Mouse (Mus musculus): Measurements from ENCODE around the gene Hand2.

Gene Hand2

DNA sequence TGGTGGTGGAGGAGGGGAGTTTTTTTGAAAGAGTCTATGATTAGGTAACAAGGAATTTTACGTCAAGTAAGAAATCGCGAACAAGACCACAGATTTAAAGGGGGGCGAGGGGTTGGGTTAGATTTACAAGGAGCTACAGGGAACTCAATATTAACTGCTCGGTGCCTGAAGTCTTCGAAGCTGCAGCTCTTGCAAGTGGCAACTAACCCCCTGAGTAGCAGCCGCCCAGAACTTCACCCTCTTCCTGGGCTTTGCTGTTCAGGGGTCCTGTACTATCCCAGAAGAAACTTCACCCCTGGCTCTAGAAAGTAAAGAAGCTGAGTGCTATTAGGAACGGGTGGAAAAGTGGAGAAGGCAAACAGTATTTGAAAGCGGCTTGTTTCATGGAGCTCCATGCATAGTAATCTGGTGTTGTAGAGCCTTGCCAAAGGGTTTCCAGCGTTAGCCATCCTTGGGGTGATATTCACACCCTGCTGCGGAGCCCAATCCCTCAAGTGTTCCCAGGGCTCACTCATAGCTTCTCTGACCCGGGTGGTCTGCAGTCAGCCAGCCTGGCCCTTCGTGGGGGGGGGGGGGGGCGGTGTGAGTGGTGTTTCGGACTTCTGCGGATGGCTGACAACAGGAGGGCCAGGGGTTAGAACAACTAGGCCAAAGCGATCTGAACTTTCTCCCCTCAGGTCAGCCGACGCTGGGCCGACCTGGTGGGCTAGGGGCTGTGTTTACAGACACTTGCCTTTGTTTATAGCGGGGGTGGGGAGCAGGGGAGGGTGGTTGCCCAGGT is 4.5 kb downstream of the Hand2 start:
- no peak for DNase-seq

DNA sequence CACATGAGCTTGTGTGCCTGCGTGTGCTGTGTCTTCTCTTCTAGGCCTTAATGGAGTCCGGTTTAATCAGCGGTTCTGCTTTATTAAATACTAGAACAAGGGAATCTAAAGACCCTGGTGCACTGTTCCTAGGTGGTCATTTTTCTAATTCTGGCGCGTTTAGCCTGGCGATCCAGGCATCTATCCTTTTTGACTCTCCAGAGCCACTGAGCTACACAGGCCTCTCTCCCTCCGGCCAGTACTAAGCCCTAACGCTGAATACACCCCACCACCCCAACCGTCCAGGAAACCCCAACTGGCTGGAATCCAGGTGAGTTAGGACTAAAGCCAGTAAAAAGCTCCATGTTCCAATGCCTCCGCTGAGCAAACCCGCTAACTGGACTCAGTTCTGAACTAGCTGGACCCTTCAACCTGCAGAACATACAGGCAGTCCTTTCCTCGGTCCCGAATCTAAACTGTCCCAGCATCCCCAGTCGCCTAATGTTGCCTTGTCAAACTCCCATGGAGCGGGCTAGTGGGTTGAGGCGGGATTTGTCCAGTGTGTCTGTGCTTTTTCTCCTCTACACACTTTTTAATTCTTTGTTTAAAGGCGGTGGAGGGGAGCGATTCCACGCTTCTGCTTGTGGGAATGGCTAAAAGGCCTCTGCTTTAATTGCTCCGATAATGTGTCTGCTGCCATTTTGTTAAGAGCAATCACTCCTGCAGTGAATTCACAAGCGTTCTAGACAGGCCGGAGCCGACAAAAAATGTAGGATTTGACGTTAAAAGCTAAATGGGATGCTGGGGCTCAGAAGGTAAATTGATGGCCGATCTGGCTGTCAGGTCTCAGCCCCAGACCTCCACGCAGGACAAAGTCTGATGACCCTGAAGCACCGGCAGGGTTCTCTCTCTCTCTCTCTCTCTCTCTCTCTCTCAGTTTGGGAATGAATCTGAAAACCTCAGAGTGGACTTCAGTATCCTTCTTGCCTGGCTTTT is 5.6 kb downstream of the Hand2 start:
- DNase-seq: no peak

- no peak for DNase-seq
Observed at GRCm38 (mm10) chr8:57327281-57328160, 6.7 kb downstream of the Hand2 start.

GRCm38 (mm10) chr8:57328161-57328920 is 7.6 kb downstream of the Hand2 start:
- peak in 1 of 2 experiments; percentile 21 for DNase-seq

- no peak for DNase-seq
Observed at GRCm38 (mm10) chr8:57328931-57329341, 8.2 kb downstream of the Hand2 start.

- DNase-seq: no peak
Observed at GRCm38 (mm10) chr8:57330106-57330505, 9.3 kb downstream of the Hand2 start.

DNA sequence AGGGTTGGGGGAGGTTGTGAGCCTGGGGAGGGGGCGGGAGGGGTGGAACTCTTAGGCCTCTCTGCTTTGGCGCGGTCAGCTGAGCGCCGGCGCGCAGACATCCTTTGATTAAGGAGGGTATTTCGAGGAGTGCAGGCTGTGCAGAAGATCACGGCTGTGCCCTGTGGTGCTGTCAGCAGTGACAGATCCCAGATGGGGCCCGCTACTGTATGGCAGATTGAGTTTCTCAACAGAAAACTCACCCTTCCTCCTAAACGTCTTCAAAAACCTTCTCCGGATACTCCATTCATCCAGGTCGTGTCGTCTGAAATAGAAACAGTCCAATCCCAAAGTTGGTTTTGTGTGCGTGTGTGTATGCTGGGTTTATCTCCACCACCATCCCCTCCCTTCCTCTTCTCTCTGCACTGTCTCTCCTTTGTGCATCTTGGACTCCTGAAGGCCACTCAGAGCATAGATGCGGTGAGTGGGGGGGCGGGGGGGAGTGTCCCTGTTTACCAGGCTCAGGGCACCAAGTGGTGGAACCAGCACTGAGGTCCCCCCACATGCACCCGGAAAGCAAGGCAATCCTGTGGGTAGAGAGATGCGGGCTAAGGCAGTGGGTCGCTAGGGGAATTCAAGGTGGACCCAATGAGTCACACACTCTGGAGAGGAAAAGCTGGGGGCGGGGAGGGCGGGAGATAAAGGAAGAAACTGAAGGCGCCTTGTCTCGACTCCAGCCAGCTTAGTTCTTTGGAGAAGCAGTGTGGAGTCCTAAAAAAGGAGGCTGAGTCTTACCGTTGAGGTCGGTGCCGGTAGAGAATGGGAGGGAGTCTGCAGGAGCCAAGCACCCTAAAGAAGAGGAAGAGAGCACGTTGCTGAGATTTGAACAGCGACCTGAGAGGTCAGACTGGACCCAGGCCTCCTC is 11.2 kb downstream of the Hand2 start:
- no peak for DNase-seq

DNA sequence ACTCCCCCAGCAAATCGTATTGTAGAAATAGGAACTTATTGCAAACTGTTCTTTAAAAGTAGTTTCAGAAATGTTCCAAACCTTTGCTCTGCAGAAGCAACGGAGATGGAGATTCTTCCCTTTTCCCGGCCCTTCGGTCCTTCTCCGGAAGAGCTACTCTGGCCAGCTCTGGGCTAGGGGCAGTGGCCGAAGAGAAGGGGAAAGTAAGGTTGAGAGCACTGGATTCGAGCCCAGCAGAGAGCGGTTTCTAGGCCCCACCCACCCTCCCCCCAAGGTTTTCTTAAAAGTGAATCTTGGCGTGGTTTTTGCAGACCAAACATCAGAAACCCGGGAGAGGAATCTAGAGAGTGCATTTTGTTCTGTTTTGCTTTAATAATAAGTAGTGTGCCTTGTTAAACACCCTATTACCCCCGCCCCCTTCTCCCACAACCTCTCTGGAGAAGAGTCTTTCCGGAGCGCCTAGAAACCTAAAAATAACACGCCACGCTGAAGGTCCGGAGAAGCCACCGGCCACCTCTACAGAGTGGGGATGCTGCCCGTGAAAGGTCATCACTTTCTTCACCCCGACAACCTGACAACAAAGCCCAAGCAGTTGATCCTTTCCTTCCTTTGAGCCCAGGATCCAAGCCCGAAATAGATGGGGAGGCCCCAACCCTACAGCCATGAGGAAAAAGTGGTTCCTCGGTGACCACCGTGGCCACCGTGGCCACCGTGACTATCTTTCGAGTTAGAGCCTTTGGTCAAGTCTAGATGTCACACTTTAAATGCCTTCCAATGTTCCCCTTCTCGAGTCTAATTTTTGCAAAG is 12.1 kb downstream of the Hand2 start:
- no peak for DNase-seq

DNA sequence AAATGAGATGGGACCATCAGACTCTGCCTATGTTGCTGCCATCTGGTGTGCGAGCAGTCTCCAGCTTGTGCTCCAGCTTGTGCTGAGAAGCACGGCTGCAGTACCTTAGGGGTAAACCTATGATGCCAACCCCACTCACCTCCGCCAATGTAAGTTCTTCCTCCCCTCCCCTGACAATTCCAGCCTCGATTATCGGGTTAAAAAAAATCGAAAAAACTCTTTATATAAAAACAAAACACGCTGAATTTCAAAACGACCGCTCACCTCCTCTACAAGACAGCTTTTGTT is 12.6 kb downstream of the Hand2 start:
- no peak for DNase-seq

DNA sequence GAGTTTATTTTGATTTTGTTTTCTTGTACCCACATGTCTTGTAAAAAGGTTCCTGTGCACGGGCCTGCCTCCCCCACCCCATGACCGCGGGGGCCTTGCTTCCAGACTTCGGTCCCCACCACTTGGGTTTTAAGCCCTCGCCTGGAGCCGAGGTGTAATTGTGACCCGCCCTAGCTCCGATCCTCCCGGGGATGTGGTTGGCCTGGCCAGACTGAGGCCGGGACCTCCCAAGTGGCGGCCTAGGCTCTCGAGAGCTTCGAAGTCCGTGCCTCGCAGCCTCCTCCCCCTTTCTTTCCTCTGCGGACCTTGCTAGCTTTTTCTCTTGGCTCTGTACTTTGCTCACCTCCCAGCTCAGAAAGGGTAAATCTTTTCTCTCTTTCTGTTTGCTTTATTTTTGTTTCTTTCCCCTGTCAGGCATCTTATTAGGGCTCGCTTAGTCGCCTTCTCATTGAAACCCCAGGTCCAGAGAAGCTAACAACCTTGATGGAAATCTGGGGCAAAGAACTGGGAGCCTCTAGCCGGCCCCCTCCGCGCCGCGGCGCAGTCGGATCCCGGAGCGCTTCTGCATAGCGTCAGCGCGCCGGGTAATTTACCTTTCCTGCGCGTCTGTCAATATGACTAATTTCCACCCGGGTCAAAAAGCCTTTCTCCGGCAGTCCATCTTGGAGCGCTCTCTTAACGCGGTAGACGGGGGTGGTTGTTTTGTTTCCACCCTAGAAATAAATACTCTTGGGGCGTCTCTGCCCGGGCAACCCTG is 13.2 kb downstream of the Hand2 start:
- no peak for DNase-seq

GRCm38 (mm10) chr8:57334714-57335113 is 13.9 kb downstream of the Hand2 start:
- DNase-seq: no peak

DNA sequence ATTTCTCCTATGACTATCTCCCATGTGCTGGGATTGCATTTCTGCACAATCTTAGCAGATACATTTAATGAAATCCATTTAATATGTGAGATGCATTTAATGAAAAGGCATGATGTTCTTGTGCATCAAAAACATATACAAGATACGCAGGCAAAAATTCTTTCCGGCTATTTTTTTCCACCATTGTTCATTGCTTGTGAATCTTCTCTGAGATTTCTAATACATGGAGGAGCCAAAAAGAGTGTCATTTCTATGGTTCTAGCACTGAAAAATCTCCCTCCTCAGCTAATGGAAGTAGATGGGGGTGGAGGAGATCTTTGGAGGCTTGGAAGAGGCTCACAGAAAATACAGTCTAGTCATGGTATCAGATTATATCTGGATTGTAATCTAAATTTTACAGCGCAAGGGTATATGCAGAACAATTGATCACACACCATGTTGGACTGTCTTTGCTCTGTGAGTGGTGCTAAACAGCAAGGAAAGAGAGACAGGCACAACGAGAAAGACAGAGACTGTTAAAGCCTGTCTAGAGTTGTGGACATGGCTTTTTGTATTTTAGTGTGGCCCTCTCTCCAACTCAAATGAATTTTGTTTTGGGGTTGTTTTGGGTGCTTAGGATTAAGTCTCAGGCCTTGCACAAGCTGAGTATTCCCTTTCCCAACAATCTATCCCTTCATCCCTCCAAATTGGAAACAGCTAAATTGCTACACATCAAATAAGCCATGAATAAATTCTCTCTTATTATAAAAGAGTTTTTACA is 16.7 kb downstream of the Hand2 start:
- no peak for DNase-seq

DNA sequence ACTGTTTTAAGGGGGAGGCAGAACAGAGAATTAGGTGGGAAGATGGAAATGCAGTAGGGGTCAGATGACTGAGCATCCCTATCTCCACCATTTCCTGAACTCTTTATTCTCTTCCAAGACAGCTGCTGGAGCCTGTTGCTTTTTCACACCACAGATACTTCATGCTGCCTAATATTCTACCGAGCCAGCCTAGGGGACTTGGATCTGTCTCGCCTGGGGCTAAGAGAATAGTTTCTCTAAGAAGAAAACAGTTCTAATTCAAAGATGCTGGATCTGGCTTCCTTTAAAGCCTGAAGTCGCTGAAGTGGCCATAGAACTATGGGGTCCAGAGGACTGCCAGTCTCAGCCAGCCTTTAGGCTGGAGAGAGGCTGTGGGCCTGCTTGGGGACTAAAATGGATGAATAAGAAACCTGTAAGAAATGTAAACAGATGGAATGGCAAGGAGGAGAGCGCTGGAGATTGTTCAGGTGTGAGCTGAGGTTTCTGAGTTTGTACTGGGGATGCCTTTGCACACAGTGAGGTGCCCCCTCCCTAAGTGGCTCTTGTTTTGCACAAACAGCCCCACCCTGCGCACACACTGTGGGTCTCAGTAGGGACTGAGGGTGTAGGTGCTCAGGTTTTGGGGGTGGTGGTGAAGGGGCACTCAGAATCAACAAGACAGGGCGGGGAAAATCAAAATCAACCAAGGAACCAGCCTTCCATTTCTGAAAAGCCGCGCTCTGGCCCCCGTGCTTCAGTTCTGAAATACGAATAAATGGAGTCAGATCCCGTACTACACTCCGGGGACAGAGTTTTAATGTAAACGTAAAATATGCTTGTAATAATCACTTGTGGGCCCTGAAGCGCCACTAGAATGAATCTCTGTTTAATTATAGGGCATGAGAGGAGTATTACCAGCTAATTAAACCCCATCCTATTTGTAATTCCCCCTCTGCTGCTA is 19.2 kb downstream of the Hand2 start:
- no peak for DNase-seq

DNA sequence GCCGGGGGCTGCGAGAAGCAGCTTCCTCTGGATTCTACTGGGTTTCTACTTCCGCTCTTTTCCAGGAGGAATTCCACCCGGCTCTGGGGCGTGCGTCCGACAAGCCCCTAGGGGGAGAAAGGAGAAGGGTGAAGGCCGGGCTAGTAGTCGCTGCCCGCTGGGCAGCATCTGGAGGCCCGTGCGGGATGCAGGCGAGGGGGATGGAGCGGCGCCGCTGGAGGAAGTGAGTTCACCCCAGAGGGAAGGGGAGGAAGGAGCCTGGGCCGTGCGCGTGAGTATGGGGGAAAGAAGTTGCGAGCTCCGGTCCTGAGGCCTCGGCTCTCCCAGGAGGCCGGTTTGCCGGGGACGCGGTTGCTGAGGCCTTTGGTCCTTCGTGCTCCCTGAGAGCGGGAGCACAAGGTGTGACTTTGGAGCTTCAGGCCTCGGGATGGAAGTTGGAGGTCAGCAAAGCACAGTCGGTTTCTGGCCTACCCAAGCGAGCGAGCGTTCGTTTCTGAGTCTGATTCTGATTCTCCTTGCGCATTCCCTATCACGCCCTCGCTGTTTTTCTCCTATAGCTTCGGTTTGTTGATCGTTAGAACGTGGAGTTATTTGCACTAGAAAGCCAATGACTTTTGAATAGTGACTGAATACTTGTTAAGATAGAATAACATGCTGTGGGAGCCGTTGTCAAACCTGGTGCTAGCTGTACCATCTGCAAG is 20.2 kb downstream of the Hand2 start:
- DNase-seq: no peak

DNA sequence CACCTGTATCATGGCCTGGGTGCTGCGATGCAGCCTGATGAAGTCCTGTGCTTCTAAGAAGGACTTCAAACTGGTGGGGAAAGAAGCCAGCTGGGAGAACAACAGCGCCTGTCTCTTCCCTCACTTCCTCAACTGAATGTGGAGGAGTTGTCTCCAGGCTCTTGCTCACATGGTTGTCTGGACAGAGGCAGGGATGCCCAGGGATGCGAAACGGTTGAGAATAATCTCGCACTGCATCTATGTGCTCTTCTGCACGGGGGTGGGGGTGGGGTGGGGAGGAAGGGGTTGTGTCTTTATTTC is 20.7 kb downstream of the Hand2 start:
- DNase-seq: no peak

DNA sequence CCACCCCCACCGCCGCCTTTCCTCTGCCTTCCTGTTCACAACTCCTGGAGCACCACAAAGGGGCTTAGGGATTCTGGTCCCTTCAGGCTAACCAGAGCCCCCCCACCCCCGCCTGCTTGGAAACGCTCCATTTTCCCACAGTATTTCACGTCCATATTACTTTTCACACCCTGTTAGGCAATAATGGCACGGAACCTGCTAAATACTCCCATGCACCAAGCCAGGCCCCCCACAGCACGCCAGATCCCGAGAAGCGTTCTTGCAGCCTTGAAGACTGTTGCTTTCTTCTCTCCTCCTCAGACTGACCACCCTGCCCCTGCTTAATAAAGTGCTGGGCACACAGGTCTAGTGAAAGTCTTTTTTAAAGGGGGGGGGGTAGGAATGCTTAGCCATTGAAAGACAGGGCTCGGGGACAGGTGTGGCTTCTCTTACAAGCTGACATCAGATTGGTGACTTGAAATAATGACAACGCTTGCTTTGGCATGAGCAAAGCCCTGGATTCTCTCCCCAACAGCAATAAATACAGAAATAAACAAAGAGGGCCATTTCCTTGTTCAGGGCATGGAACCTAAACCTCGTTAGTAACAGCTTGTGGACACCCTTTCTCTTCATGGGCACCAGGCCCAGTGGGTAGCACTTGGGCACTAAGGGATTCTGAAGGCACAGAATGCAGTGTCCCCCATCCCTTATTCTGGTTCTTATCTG is 21.8 kb downstream of the Hand2 start:
- no peak for DNase-seq

Measured in lung, adult 18-20 months (tissue).